Mouse (Mus musculus): Measurements from ENCODE around the gene Mcm3ap. TPM values are rescaled to one million over a fixed set of nuclear protein-coding genes. Genes with fewer than 3 reads are reported as not detected.

Gene Mcm3ap
- total RNA-seq (2023): 81.0 TPM

GRCm38 (mm10) chr10:76468203-76469162, at the start of gene Mcm3ap, which contains the start of gene Ybey:
TSS of gene Mcm3ap (plus strand) at chr10:76468927.
TSS of gene Ybey (minus strand) at chr10:76469114.

GRCm38 (mm10) chr10:76440281-76440680, 28.4 kb upstream of the Mcm3ap start, which contains the start of gene AC141477.1:
TSS of gene AC141477.1 (minus strand) at chr10:76440444.

GRCm38 (mm10) chr10:76442178-76443088, 26.3 kb upstream of the Mcm3ap start, which contains the start of gene Pcnt:
TSS of gene Pcnt (minus strand) at chr10:76442786.

GRCm38 (mm10) chr10:76448851-76449250, 19.9 kb upstream of the Mcm3ap start, which contains the start of gene 2610028H24Rik:
TSS of gene 2610028H24Rik (plus strand) at chr10:76449081.

GRCm38 (mm10) chr10:76531375-76531774, 62.6 kb downstream of the Mcm3ap start, which contains the start of gene Lss:
TSS of gene Lss (plus strand) at chr10:76531588.

GRCm38 (mm10) chr10:76561972-76562371, 93.2 kb downstream of the Mcm3ap start, which contains the start of gene Spatc1l:
TSS of gene Spatc1l (plus strand) at chr10:76562272.

Other genes starting within 250 kb of the Mcm3ap start
- 9.1 TPM for gene Prmt2, start 231.1 kb upstream of the Mcm3ap start, total RNA-seq (2023)
- not detected for gene S100b, start 215.1 kb upstream of the Mcm3ap start, total RNA-seq (2023)
- 4.8 TPM for gene Dip2a, start 123.6 kb upstream of the Mcm3ap start, total RNA-seq (2023)
- gene AC141477.1, start 28.5 kb upstream of the Mcm3ap start, total RNA-seq (2023): 33.7 TPM
- gene Pcnt, start 26.1 kb upstream of the Mcm3ap start, total RNA-seq (2023): 71.0 TPM
- not detected for gene 2610028H24Rik, start 19.8 kb upstream of the Mcm3ap start, total RNA-seq (2023)
- 1.4 TPM for gene Ybey, start 187 bp downstream of the Mcm3ap start, total RNA-seq (2023)
- gene Lss, start 62.7 kb downstream of the Mcm3ap start, total RNA-seq (2023): 21.3 TPM
- 0.59 TPM for gene Spatc1l, start 93.3 kb downstream of the Mcm3ap start, total RNA-seq (2023)
- not detected for gene Ftcd, start 106.7 kb downstream of the Mcm3ap start, total RNA-seq (2023)
- 0.26 TPM for gene Col6a2, start 154.7 kb downstream of the Mcm3ap start, total RNA-seq (2023)